Mouse (Mus musculus) MEL (cell line): ENCODE measurements around the gene Zswim5.

ENCODE experiments used
- CTCF ChIP-seq, 3 experiments: IDR thresholded peaks in 2 of 3; conservative IDR thresholded peaks in 1 of 3; 2 replicates each; pipeline ENCODE4 v1.5.1; 2011 to 2012; ENCODE audit warnings: low read length in 3 of 3, low read depth in 2 of 3, mild to moderate bottlenecking in 2 of 3, improper control_type of control experiment in 1 of 3, inconsistent platforms in 1 of 3, mixed read lengths in 1 of 3, moderate library complexity in 1 of 3; ENCODE audit not compliant: control insufficient read depth in 1 of 3, insufficient read depth in 1 of 3, poor library complexity in 1 of 3, severe bottlenecking in 1 of 3
- EP300 ChIP-seq, 2 experiments: IDR thresholded peaks; 2 replicates each; pipeline ENCODE4 v1.6.1; 2011; ENCODE audit warnings: improper control_type of control experiment in 2 of 2, low read length in 2 of 2, low read depth in 1 of 2, mild to moderate bottlenecking in 1 of 2
- GATA1 ChIP-seq: IDR thresholded peaks from 2 replicates; pipeline ENCODE4 v1.6.1; 2011; ENCODE audit warnings: low read depth, low read length, improper control_type of control experiment
- JUND ChIP-seq: IDR thresholded peaks from 2 replicates; pipeline ENCODE4 v1.6.1; 2011; ENCODE audit warnings: low read depth, mild to moderate bottlenecking, improper control_type of control experiment, low read length
- MAFK ChIP-seq: IDR thresholded peaks from 2 replicates; pipeline ENCODE4 v1.6.1; 2011; ENCODE audit warnings: low read depth, mild to moderate bottlenecking, low read length, improper control_type of control experiment, borderline replicate concordance
- MAZ ChIP-seq: IDR thresholded peaks from 2 replicates; pipeline ENCODE4 v1.6.1; 2012; ENCODE audit warnings: low read depth, mild to moderate bottlenecking, inconsistent platforms, low read length, improper control_type of control experiment
- POLR2A ChIP-seq, 2 experiments: IDR thresholded peaks; 2 replicates each; pipeline ENCODE4 v1.6.1; 2011 to 2012; ENCODE audit warnings: low read length in 2 of 2, mild to moderate bottlenecking in 2 of 2, control low read depth in 1 of 2, improper control_type of control experiment in 1 of 2, low read depth in 1 of 2, moderate library complexity in 1 of 2; ENCODE audit not compliant: control insufficient read depth in 1 of 2, insufficient read depth in 1 of 2, poor library complexity in 1 of 2
- ZC3H11A ChIP-seq: IDR thresholded peaks from 2 replicates; pipeline ENCODE4 v1.6.1; 2012; ENCODE audit warnings: low read depth, mild to moderate bottlenecking, inconsistent platforms, low read length, improper control_type of control experiment

DNA sequence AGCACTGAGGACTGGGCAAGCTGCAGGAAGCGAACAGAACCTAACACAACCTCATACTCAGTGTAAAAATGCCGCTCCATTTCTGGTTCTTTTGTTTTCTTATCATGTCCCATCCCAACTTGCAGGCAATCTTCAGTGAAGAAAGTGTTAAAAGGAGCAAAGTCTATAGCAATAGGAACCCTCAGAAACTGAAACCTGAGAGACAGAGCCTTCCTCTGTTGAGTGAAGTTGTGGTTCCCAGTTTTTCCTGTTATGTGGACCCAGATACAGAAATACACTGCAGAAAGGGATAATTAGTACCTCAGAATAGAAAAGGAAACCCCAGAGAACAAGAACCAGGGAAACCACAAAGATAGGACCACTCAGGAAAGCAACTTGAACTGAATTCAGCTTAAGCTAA lies 36.1 kb downstream of the Zswim5 start:
- TF ChIP-seq JUND (no peak), GATA1 (no peak), POLR2A (IDR thresholded peaks at IDR 0.05; ENCODE audit: control insufficient read depth in 1 of 2, insufficient read depth in 1 of 2, low read depth in 1 of 2, low read length in 2 of 2, poor library complexity in 1 of 2) (no peak), CTCF (IDR thresholded peaks at IDR 0.05 in 2 of 3, conservative IDR thresholded peaks at IDR 0.05 in 1 of 3; ENCODE audit: control insufficient read depth in 1 of 3, insufficient read depth in 1 of 3, low read depth in 2 of 3, low read length in 3 of 3, poor library complexity in 1 of 3, severe bottlenecking in 1 of 3) (no peak), MAFK (no peak), MAZ (no peak), ZC3H11A (no peak), EP300 (IDR thresholded peaks at IDR 0.05; ENCODE audit: low read depth in 1 of 2, low read length in 2 of 2) (no peak)
